Mouse (Mus musculus): ENCODE results near the gene Gltp. TPM values are rescaled to one million over a fixed set of nuclear protein-coding genes. Genes with fewer than 3 reads are reported as not detected.

Gene Gltp
- polyA plus RNA-seq, 1 experiment from 2014 or later: 87.4 TPM

GRCm38 (mm10) chr5:114645916-114646315 lies 44.9 kb downstream of the Gltp start:
- no peak overlapping the region for H3K4me2 ChIP-seq (replicated peaks; ENCODE audit: low read depth, low read length)
- H3K9me3 ChIP-seq (ENCODE audit: control insufficient read depth, low read depth, low read length): no peaks in the 10 kb centered on the region
- H3K4me1 ChIP-seq (ENCODE audit: control insufficient read depth, insufficient read depth, low read length): peaks cover 4% of the 10 kb centered on the region; the same call in 1 of the 2 replicates
- no peaks in the 10 kb centered on the region for H3K36me3 ChIP-seq (ENCODE audit: control insufficient read depth, insufficient read depth, low read length)
- H3K9ac ChIP-seq (replicated peaks; ENCODE audit: low read depth, low read length): no peak overlapping the region
- H3K4me3 ChIP-seq (ENCODE audit: low read depth, low read length): no peak overlapping the region
- H3K27me3 ChIP-seq (ENCODE audit: control insufficient read depth, insufficient read depth, low read length): no peaks in the 10 kb centered on the region
- 86% methylated on average over 5 of the region's 5 CpGs for WGBS
- no peak overlapping the region for H3K27ac ChIP-seq (ENCODE audit: low read length)
- ATAC-seq (ENCODE audit: insufficient number of reproducible peaks, insufficient read depth, low FRiP score, low read depth): no peak

GRCm38 (mm10) chr5:114644918-114645317 lies 45.9 kb downstream of the Gltp start:
- Histone ChIP-seq H3K9ac (replicated peaks; ENCODE audit: low read depth, low read length) (no peak overlapping the region), H3K4me2 (replicated peaks; ENCODE audit: low read depth, low read length) (no peak overlapping the region), H3K9me3 (ENCODE audit: control insufficient read depth, low read depth, low read length) (no peaks in the 10 kb centered on the region), H3K27ac (ENCODE audit: low read length) (no peak overlapping the region), H3K27me3 (ENCODE audit: control insufficient read depth, insufficient read depth, low read length) (no peaks in the 10 kb centered on the region), H3K4me3 (ENCODE audit: low read depth, low read length) (no peak overlapping the region), H3K4me1 (ENCODE audit: control insufficient read depth, insufficient read depth, low read length) (peaks cover 4% of the 10 kb centered on the region; the same call in 1 of the 2 replicates), H3K36me3 (ENCODE audit: control insufficient read depth, insufficient read depth, low read length) (no peaks in the 10 kb centered on the region)
- ATAC-seq (ENCODE audit: insufficient number of reproducible peaks, insufficient read depth, low FRiP score, low read depth): no peak
- 43% methylated on average over 6 of the region's 6 CpGs for WGBS

- no peak for ATAC-seq (ENCODE audit: insufficient number of reproducible peaks, insufficient read depth, low FRiP score, low read depth)
- Histone ChIP-seq H3K4me2 (replicated peaks; ENCODE audit: low read depth, low read length) (no peak overlapping the region), H3K27ac (ENCODE audit: low read length) (no peak overlapping the region), H3K36me3 (ENCODE audit: control insufficient read depth, insufficient read depth, low read length) (no peaks in the 10 kb centered on the region), H3K9ac (replicated peaks; ENCODE audit: low read depth, low read length) (no peak overlapping the region), H3K4me1 (ENCODE audit: control insufficient read depth, insufficient read depth, low read length) (no peaks in the 10 kb centered on the region), H3K4me3 (ENCODE audit: low read depth, low read length) (no peak overlapping the region), H3K27me3 (ENCODE audit: control insufficient read depth, insufficient read depth, low read length) (no peaks in the 10 kb centered on the region), H3K9me3 (ENCODE audit: control insufficient read depth, low read depth, low read length) (no peaks in the 10 kb centered on the region)
- 84% methylated on average over 10 of the region's 10 CpGs for WGBS
Observed at GRCm38 (mm10) chr5:114640809-114641208, 50.0 kb downstream of the Gltp start.

- H3K9me3 ChIP-seq (ENCODE audit: control insufficient read depth, low read depth, low read length): no peaks in the 10 kb centered on the region
- no peak overlapping the region for H3K4me3 ChIP-seq (ENCODE audit: low read depth, low read length)
- H3K4me2 ChIP-seq (replicated peaks; ENCODE audit: low read depth, low read length): peak overlapping the region; percentile 36
- no peak overlapping the region for H3K9ac ChIP-seq (replicated peaks; ENCODE audit: low read depth, low read length)
- H3K27me3 ChIP-seq (ENCODE audit: control insufficient read depth, insufficient read depth, low read length): no peaks in the 10 kb centered on the region
- H3K27ac ChIP-seq (ENCODE audit: low read length): no peak overlapping the region
- no peaks in the 10 kb centered on the region for H3K36me3 ChIP-seq (ENCODE audit: control insufficient read depth, insufficient read depth, low read length)
- WGBS: 39% methylated on average over 7 of the region's 7 CpGs
- peak; percentile 14; the same call in 1 of the 2 replicates for ATAC-seq (ENCODE audit: insufficient number of reproducible peaks, insufficient read depth, low FRiP score, low read depth)
- H3K4me1 ChIP-seq (ENCODE audit: control insufficient read depth, insufficient read depth, low read length): no peaks in the 10 kb centered on the region
Observed at GRCm38 (mm10) chr5:114639645-114639957, 51.2 kb downstream of the Gltp start.

DNA sequence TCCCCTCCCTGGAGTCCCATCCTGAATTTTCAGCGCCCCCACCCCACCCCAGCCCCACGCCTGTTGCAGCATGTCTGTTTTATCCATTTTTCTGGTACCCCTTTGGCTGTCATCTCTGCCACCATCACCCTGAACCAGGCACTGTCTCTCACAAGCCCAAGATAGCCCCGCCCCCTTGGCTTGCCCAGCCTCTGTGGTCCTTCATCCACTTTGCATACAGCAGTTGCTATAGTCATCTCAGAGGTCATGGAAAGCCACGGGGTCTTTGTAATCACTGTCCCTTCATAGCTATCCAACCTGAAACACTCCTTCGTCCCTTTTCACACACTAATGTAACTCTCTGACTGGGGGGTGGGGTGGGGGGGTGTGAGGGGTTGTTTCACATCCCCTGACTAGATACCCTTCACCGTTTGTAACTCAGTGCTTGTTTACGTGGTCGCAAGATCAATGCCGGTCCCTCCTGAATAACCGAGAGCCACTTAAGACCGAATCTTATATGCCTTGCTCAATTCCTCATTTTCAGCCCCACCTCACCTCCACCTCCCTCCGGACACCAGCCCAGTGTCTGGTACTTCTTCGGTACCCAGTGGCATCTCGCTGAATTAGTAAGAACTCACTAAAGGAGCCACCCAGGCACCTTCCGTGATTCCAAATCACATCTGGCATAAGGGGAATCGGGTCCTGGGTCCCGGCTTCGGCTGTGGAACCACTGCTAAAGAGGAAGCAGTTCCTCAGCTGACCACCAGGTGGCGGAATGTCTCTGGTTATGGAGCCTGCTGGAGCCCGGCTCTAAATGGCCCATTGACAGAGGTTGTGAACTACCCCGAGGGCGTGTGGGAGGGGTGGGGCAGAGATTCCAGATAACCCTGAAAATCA lies 51.8 kb downstream of the Gltp start:
- 0 out of 2 replicates have a peak overlapping the region, but pooled peaks have one; percentile 6 for H3K9ac ChIP-seq (replicated peaks; ENCODE audit: low read depth, low read length)
- 16% methylated on average over 22 of the region's 22 CpGs for WGBS
- no peak overlapping the region for H3K4me3 ChIP-seq (ENCODE audit: low read depth, low read length)

GRCm38 (mm10) chr5:114636091-114636490 lies 54.7 kb downstream of the Gltp start:
- ATAC-seq (ENCODE audit: insufficient number of reproducible peaks, insufficient read depth, low FRiP score, low read depth): no peak
- no peaks in the 10 kb centered on the region for H3K36me3 ChIP-seq (ENCODE audit: control insufficient read depth, insufficient read depth, low read length)
- H3K27me3 ChIP-seq (ENCODE audit: control insufficient read depth, insufficient read depth, low read length): no peaks in the 10 kb centered on the region
- H3K4me2 ChIP-seq (replicated peaks; ENCODE audit: low read depth, low read length): no peak overlapping the region
- H3K27ac ChIP-seq (ENCODE audit: low read length): no peak overlapping the region
- WGBS: 75% methylated on average over 25 of the region's 25 CpGs
- H3K9ac ChIP-seq (replicated peaks; ENCODE audit: low read depth, low read length): no peak overlapping the region
- no peaks in the 10 kb centered on the region for H3K4me1 ChIP-seq (ENCODE audit: control insufficient read depth, insufficient read depth, low read length)
- no peak overlapping the region for H3K4me3 ChIP-seq (ENCODE audit: low read depth, low read length)
- no peaks in the 10 kb centered on the region for H3K9me3 ChIP-seq (ENCODE audit: control insufficient read depth, low read depth, low read length)

More for the DNA sequence above, 51.8 kb downstream of the Gltp start:
- Histone ChIP-seq H3K9me3 (ENCODE audit: control insufficient read depth, low read depth, low read length) (no peaks in the 10 kb centered on the region), H3K36me3 (ENCODE audit: control insufficient read depth, insufficient read depth, low read length) (no peaks in the 10 kb centered on the region), H3K4me1 (ENCODE audit: control insufficient read depth, insufficient read depth, low read length) (no peaks in the 10 kb centered on the region), H3K27ac (ENCODE audit: low read length) (no peak overlapping the region), H3K4me2 (replicated peaks; ENCODE audit: low read depth, low read length) (peak overlapping the region; percentile 36), H3K27me3 (ENCODE audit: control insufficient read depth, insufficient read depth, low read length) (no peaks in the 10 kb centered on the region)
- ATAC-seq (ENCODE audit: insufficient number of reproducible peaks, insufficient read depth, low FRiP score, low read depth): peak; percentile 73; the same call in 1 of the 2 replicates

DNA sequence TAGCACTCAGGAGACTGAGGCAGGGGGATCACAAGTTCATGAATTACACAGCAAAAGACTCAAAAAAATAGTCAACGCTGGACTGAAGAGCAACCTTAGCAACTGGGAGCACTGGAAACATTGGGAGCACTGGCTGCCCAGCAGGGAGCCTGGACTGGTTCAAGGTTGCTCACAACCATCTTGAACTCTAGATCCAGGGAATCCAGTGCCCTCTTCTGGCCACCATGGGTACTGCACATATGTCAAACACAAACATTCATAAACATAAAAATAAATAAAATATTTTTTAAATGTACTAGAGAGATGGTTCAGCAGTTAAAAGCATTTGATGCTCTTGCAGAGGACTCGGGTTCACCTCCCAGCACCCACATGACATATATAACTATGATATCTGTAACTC lies 59.4 kb downstream of the Gltp start:
- no peaks in the 10 kb centered on the region for H3K36me3 ChIP-seq (ENCODE audit: control insufficient read depth, insufficient read depth, low read length)
- no peak overlapping the region for H3K9ac ChIP-seq (replicated peaks; ENCODE audit: low read depth, low read length)
- no peak overlapping the region for H3K27ac ChIP-seq (ENCODE audit: low read length)
- H3K4me1 ChIP-seq (ENCODE audit: control insufficient read depth, insufficient read depth, low read length): no peaks in the 10 kb centered on the region
- no peak overlapping the region for H3K4me3 ChIP-seq (ENCODE audit: low read depth, low read length)
- 52% methylated on average over 2 of the region's 2 CpGs for WGBS
- no peaks in the 10 kb centered on the region for H3K9me3 ChIP-seq (ENCODE audit: control insufficient read depth, low read depth, low read length)
- H3K27me3 ChIP-seq (ENCODE audit: control insufficient read depth, insufficient read depth, low read length): no peaks in the 10 kb centered on the region
- no peak overlapping the region for H3K4me2 ChIP-seq (replicated peaks; ENCODE audit: low read depth, low read length)
- no peak for ATAC-seq (ENCODE audit: insufficient number of reproducible peaks, insufficient read depth, low FRiP score, low read depth)

DNA sequence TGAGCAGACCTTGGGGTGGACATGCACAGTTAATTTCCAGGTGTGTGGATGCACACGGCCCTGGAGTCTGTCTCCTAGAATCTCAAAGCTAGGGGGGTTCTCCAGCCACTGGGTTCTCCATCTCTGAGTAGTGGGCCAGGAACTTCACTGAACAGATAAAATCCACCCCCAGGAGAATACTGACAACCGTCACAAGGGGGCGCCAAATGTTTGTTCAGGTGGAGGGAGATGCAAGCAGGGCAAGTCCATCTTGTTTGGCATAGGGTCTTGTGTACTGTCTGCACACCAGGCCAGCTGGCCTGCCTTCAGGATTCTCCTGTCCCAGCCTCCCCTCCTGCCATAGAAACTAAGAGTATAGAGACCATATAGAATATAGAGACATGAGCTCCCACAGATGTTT lies 65.2 kb downstream of the Gltp start:
- Histone ChIP-seq H3K27ac (ENCODE audit: low read length) (no peak overlapping the region), H3K9me3 (ENCODE audit: control insufficient read depth, low read depth, low read length) (no peaks in the 10 kb centered on the region), H3K36me3 (ENCODE audit: control insufficient read depth, insufficient read depth, low read length) (no peaks in the 10 kb centered on the region), H3K9ac (replicated peaks; ENCODE audit: low read depth, low read length) (no peak overlapping the region), H3K4me1 (ENCODE audit: control insufficient read depth, insufficient read depth, low read length) (no peaks in the 10 kb centered on the region), H3K4me2 (replicated peaks; ENCODE audit: low read depth, low read length) (no peak overlapping the region), H3K27me3 (ENCODE audit: control insufficient read depth, insufficient read depth, low read length) (no peaks in the 10 kb centered on the region), H3K4me3 (ENCODE audit: low read depth, low read length) (no peak overlapping the region)
- WGBS: 18% methylated on average over 3 of the region's 3 CpGs
- ATAC-seq (ENCODE audit: insufficient number of reproducible peaks, insufficient read depth, low FRiP score, low read depth): no peak

DNA sequence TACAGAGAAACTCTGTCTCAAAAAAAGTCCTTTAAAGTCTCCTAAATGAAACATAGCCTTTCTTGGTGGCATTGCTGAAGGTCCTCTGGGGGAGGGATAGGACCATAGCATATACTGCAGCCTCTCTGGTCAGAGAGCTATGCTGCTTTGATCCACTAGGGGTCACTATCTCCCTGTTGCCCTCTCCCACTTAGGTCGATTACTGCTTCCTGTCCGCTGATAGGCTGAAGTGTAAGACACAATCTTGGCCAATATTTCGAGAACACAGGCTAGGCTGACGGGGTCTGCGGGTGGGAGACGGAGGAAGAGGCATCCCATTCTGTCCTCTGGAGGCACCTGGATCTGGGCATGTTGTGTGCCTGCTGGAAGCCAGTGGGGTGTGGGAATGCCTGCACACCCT lies 70.5 kb downstream of the Gltp start:
- H3K4me3 ChIP-seq (ENCODE audit: low read depth, low read length): no peak overlapping the region
- no peak overlapping the region for H3K9ac ChIP-seq (replicated peaks; ENCODE audit: low read depth, low read length)
- no peaks in the 10 kb centered on the region for H3K27me3 ChIP-seq (ENCODE audit: control insufficient read depth, insufficient read depth, low read length)
- no peak overlapping the region for H3K4me2 ChIP-seq (replicated peaks; ENCODE audit: low read depth, low read length)
- H3K36me3 ChIP-seq (ENCODE audit: control insufficient read depth, insufficient read depth, low read length): no peaks in the 10 kb centered on the region
- H3K9me3 ChIP-seq (ENCODE audit: control insufficient read depth, low read depth, low read length): no peaks in the 10 kb centered on the region
- WGBS: 47% methylated on average over 6 of the region's 6 CpGs
- no peak for ATAC-seq (ENCODE audit: insufficient number of reproducible peaks, insufficient read depth, low FRiP score, low read depth)
- H3K4me1 ChIP-seq (ENCODE audit: control insufficient read depth, insufficient read depth, low read length): no peaks in the 10 kb centered on the region
- no peak overlapping the region for H3K27ac ChIP-seq (ENCODE audit: low read length)

Measured in stomach, embryonic 14.5 days (tissue).